Mouse (Mus musculus) limb, embryonic 14.5 days (tissue): ENCODE results near the gene Ctnnd2. TPM values are rescaled to one million over a fixed set of nuclear protein-coding genes. Genes with fewer than 3 reads are reported as not detected.

ENCODE experiments used
- ATAC-seq: fragments of 200-750 bp; cut with Nextera tagmentation; 2 replicates; pipeline ENCODE4 v1.8.0; 2017; ENCODE audit warnings: low read depth, moderate number of reproducible peaks, moderate TSS enrichment; ENCODE audit not compliant: low FRiP score
- DNase-seq: peaks from one replicate; pipeline ENCODE4 v3.0.0-alpha.2; 2015; ENCODE audit warnings: low spot score
- H3K27ac ChIP-seq: fragments of 300-500 bp; sonication (generic); replicated peaks from 2 replicates; pipeline ENCODE4 v1.5.1; 2014; ENCODE audit warnings: low read depth, mild to moderate bottlenecking, low read length, moderate library complexity, mixed read lengths
- H3K27me3 ChIP-seq: fragments of 300-500 bp; sonication (generic); 2 replicates; pipeline ENCODE4 v1.6.1; 2014; ENCODE audit warnings: low read length, mixed read lengths; ENCODE audit not compliant: control insufficient read depth, insufficient read depth
- H3K36me3 ChIP-seq: fragments of 300-500 bp; sonication (generic); 2 replicates; pipeline ENCODE4 v1.6.1; 2014; ENCODE audit warnings: mild to moderate bottlenecking, low read length, moderate library complexity, mixed read lengths; ENCODE audit not compliant: control insufficient read depth, insufficient read depth
- H3K4me1 ChIP-seq: fragments of 300-500 bp; sonication (generic); 2 replicates; pipeline ENCODE4 v1.6.1; 2014; ENCODE audit warnings: antibody characterized with exemption, low read length, mixed read lengths; ENCODE audit not compliant: control insufficient read depth, insufficient read depth
- H3K4me2 ChIP-seq: fragments of 300-500 bp; sonication (generic); replicated peaks from 2 replicates; pipeline ENCODE4 v1.6.1; 2014; ENCODE audit warnings: low read depth, mild to moderate bottlenecking, low read length, moderate library complexity; ENCODE audit not compliant: severe bottlenecking
- H3K4me3 ChIP-seq: fragments of 300-500 bp; sonication (generic); replicated peaks from 2 replicates; pipeline ENCODE4 v1.5.1; 2014; ENCODE audit warnings: low read length
- H3K9ac ChIP-seq: fragments of 300-500 bp; sonication (generic); 2 replicates; pipeline ENCODE4 v1.6.1; 2014; ENCODE audit warnings: mild to moderate bottlenecking, low read depth, low read length, moderate library complexity; ENCODE audit not compliant: severe bottlenecking
- H3K9me3 ChIP-seq: fragments of 300-500 bp; sonication (generic); 2 replicates; pipeline ENCODE4 v1.6.1; 2016; ENCODE audit warnings: low read length; ENCODE audit not compliant: control insufficient read depth
- POLR2A ChIP-seq: fragments of 200-500 bp; IDR thresholded peaks from 2 replicates; pipeline ENCODE4 v1.8.0; 2012; ENCODE audit warnings: inconsistent platforms, mild to moderate bottlenecking, moderate library complexity, borderline replicate concordance; ENCODE audit not compliant: insufficient read depth, insufficient read length; ENCODE audit errors: extremely low read depth
- WGBS: fragments of 180-500 bp; shearing (Covaris S2); extraction: QIAGEN DNeasy Blood & Tissue Kit; methylation state at CpG from one replicate; pipeline ENCODE4 v1.1.7; 2014; 5-methylcytosine and 5-hydroxymethylcytosine counted together
- polyA plus RNA-seq, 2 experiments: library from polyadenylated mRNA; depleted of rRNA in 1 of 2; stranded (reverse) in 1 of 2; unstranded in 1 of 2; fragments of >200 nt; fragmentation: Nextera tagmentation in 1 of 2; extraction: Ambion mirVana in 1 of 2; gene quantifications; 2 replicates each; pipeline versions ENCODE4 v1.2.1 to v1.2.3; 2012 to 2014

Gene Ctnnd2
- polyA plus RNA-seq, 2 experiments = 3.6 to 4.2 TPM

GRCm38 (mm10) chr15:30780977-30781376 is 608.6 kb downstream of the Ctnnd2 start:
- ATAC-seq = no peak
- no peak for TF ChIP-seq POLR2A

GRCm38 (mm10) chr15:30785706-30786320 is 613.4 kb downstream of the Ctnnd2 start:
- DNase-seq (no peak), ATAC-seq (no peak)
- Histone ChIP-seq H3K27ac (no peak overlapping the region), H3K9me3 (no peaks in the 10 kb centered on the region), H3K9ac (no peak overlapping the region), H3K4me2 (no peak overlapping the region), H3K4me3 (no peak overlapping the region), H3K27me3 (no peaks in the 10 kb centered on the region), H3K4me1 (no peaks in the 10 kb centered on the region), H3K36me3 (no peaks in the 10 kb centered on the region)
- WGBS = 71% methylated on average over 5 of the region's 5 CpGs
- TF ChIP-seq POLR2A = no peak

More at GRCm38 (mm10) chr15:30780977-30781376, 608.6 kb downstream of the Ctnnd2 start:
- Histone ChIP-seq H3K36me3 (no peaks in the 10 kb centered on the region), H3K27ac (no peak overlapping the region), H3K9me3 (no peaks in the 10 kb centered on the region), H3K4me3 (no peak overlapping the region), H3K4me1 (no peaks in the 10 kb centered on the region), H3K4me2 (no peak overlapping the region), H3K27me3 (no peaks in the 10 kb centered on the region), H3K9ac (no peak overlapping the region)
- no peak for DNase-seq

GRCm38 (mm10) chr15:30793260-30793659 is 620.9 kb downstream of the Ctnnd2 start:
- TF ChIP-seq POLR2A = no peak
- DNase-seq = no peak
- WGBS = 85% methylated on average over 3 of the region's 3 CpGs
- Histone ChIP-seq H3K27ac (no peak overlapping the region), H3K4me1 (no peaks in the 10 kb centered on the region), H3K36me3 (no peaks in the 10 kb centered on the region), H3K9me3 (no peaks in the 10 kb centered on the region), H3K4me2 (no peak overlapping the region), H3K4me3 (no peak overlapping the region), H3K9ac (no peak overlapping the region), H3K27me3 (no peaks in the 10 kb centered on the region)
- no peak for ATAC-seq

GRCm38 (mm10) chr15:30795723-30796122 is 623.3 kb downstream of the Ctnnd2 start:
- no peaks in the 10 kb centered on the region for H3K27me3 ChIP-seq
- no peaks in the 10 kb centered on the region for H3K9me3 ChIP-seq
- H3K9ac ChIP-seq = no peak overlapping the region
- 93% methylated on average over 3 of the region's 3 CpGs for WGBS
- H3K4me3 ChIP-seq = no peak overlapping the region
- no peak overlapping the region for H3K27ac ChIP-seq
- DNase-seq (no peak), ATAC-seq (no peak)
- no peaks in the 10 kb centered on the region for H3K4me1 ChIP-seq
- no peak for TF ChIP-seq POLR2A
- no peak overlapping the region for H3K4me2 ChIP-seq
- no peaks in the 10 kb centered on the region for H3K36me3 ChIP-seq

DNA sequence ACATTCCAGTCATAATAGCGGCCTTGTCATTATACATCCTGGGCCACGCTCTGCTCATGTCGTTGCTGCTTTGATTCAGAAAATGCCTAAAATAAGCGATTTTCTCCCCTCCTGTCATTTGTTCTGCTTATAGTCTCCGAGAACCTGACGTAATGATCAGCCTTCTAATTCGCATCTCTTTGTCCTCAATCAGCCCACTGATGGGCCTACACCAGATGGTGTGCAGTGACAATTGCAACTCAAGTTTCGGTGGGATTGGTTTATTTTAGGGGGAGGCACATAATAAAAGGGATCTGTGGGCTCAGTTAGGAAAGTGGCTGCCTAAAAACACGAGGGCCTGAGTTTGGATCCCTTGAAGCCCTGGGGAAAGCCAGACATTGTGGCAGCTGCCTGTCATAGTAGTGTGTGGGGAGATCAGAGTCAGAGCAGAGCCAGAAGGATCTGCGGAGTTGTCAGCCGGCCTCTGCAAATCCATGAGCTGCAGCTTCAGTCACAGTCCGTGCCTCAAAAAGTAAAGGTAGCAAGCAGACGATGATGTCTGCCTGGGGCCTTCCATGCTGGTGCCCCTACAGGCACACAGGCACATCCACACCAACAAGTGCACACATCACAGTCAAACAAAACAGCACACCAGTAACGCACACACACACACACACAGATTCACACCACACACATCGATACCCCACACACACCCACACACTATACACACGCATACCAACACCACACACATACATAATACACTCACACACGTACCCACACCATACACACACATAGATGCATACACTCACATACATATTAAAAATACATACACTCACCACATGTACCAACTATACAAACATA is 655.3 kb downstream of the Ctnnd2 start:
- WGBS = 80% methylated on average over 17 of the region's 17 CpGs
- no peak for ATAC-seq
- TF ChIP-seq POLR2A = no peak
- Histone ChIP-seq H3K9ac (no peak overlapping the region), H3K27ac (no peak overlapping the region), H3K4me2 (no peak overlapping the region), H3K36me3 (no peaks in the 10 kb centered on the region), H3K4me1 (no peaks in the 10 kb centered on the region), H3K9me3 (no peaks in the 10 kb centered on the region), H3K4me3 (no peak overlapping the region), H3K27me3 (no peaks in the 10 kb centered on the region)
- DNase-seq = no peak
